Mouse (Mus musculus) lung, embryonic 16.5 days (tissue): ENCODE results near the gene Mitf. TPM values are rescaled to one million over a fixed set of nuclear protein-coding genes. Genes with fewer than 3 reads are reported as not detected.

ENCODE experiments used
- ATAC-seq: fragments of 200-750 bp; cut with Nextera tagmentation; 2 replicates; pipeline ENCODE4 v1.8.0; 2017; ENCODE audit warnings: low read depth, mild to moderate bottlenecking, moderate library complexity
- H3K27ac ChIP-seq: fragments of 300-500 bp; sonication (generic); 2 replicates; pipeline ENCODE4 v1.5.1; 2014; ENCODE audit warnings: mild to moderate bottlenecking, control low read depth, low read length
- H3K27me3 ChIP-seq: fragments of 300-500 bp; sonication (generic); 2 replicates; pipeline ENCODE4 v1.6.1; 2014; ENCODE audit warnings: low read depth, low read length, mixed read lengths; ENCODE audit not compliant: control insufficient read depth, insufficient read depth
- H3K36me3 ChIP-seq: fragments of 300-500 bp; sonication (generic); 2 replicates; pipeline ENCODE4 v1.6.1; 2014; ENCODE audit warnings: low read length; ENCODE audit not compliant: control insufficient read depth, insufficient read depth
- H3K4me1 ChIP-seq: fragments of 300-500 bp; sonication (generic); replicated peaks from 2 replicates; pipeline ENCODE4 v1.6.1; 2014; ENCODE audit warnings: low read length, mixed read lengths; ENCODE audit not compliant: control insufficient read depth, insufficient read depth
- H3K4me2 ChIP-seq: fragments of 300-500 bp; sonication (generic); 2 replicates; pipeline ENCODE4 v1.6.1; 2014; ENCODE audit warnings: low read depth, low read length, control low read depth
- H3K4me3 ChIP-seq: fragments of 300-500 bp; sonication (generic); 2 replicates; pipeline ENCODE4 v1.5.1; 2014; ENCODE audit warnings: mild to moderate bottlenecking, low read length, control low read depth
- H3K9ac ChIP-seq: fragments of 300-500 bp; sonication (generic); 2 replicates; pipeline ENCODE4 v1.6.1; 2014; ENCODE audit warnings: low read length, control low read depth
- H3K9me3 ChIP-seq: fragments of 300-500 bp; sonication (generic); 2 replicates; pipeline ENCODE4 v1.6.1; 2016; ENCODE audit warnings: low read length; ENCODE audit not compliant: control insufficient read depth
- WGBS: fragments of 180-500 bp; shearing (Covaris S2); extraction: QIAGEN DNeasy Blood & Tissue Kit; methylation state at CpG from one replicate; pipeline ENCODE4 v1.1.7; 2014; 5-methylcytosine and 5-hydroxymethylcytosine counted together
- polyA plus RNA-seq: library from polyadenylated mRNA; unstranded; fragments of >200 nt; fragmentation: Nextera tagmentation; extraction: Ambion mirVana; gene quantifications from 2 replicates; pipeline ENCODE4 v1.2.1, GENCODE M21; 2015

The Mitf gene
- polyA plus RNA-seq, 1 experiment from 2014 or later, result 2.3 TPM

- no peaks in the 10 kb centered on the region for H3K9me3 ChIP-seq
- H3K36me3 ChIP-seq, result no peaks in the 10 kb centered on the region
Measured at GRCm38 (mm10) chr6:97816806-97817205, 10.0 kb downstream of the Mitf start.

DNA sequence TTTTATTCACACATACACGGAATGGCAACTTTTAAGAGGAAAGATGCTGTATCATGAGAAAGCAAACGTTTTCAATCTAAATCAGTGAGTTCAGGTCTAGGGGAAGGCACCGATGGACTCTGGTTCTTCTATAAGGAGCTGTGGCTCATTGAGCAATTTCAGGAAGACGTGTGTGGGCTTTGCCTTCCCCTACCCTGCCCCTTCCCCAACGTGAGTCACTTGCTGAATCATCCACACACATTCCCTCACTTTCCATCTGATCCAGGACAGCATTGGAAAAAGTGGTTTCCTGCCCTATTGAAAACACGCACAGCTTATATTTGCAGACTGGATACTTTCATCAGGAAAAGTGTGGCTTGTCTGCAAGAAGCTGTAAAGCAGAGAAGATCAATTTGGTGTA lies 11.3 kb downstream of the Mitf start:
- 41% methylated on average over 6 of the region's 6 CpGs for WGBS
- ATAC-seq, result no peak
- H3K9me3 ChIP-seq, result no peaks in the 10 kb centered on the region

More at GRCm38 (mm10) chr6:97816806-97817205, 10.0 kb downstream of the Mitf start:
- Histone ChIP-seq H3K4me1 (0 out of 2 replicates have a peak, but pooled peaks cover 3% of the 10 kb centered on the region), H3K27me3 (no peaks in the 10 kb centered on the region), H3K27ac (no peak overlapping the region), H3K9ac (no peak overlapping the region), H3K4me3 (no peak overlapping the region), H3K4me2 (no peak overlapping the region)
- WGBS, result 50% methylated on average over 1 of the region's 1 CpGs
- no peak; the same call in 1 of the 2 replicates for ATAC-seq

GRCm38 (mm10) chr6:97818948-97819347 lies 12.1 kb downstream of the Mitf start:
- WGBS, result 47% methylated on average over 5 of the region's 5 CpGs
- H3K9ac ChIP-seq, result no peak overlapping the region
- no peak overlapping the region for H3K27ac ChIP-seq
- no peaks in the 10 kb centered on the region for H3K27me3 ChIP-seq
- H3K4me2 ChIP-seq, result no peak overlapping the region
- no peak overlapping the region for H3K4me3 ChIP-seq
- ATAC-seq, result no peak
- no peaks in the 10 kb centered on the region for H3K36me3 ChIP-seq
- 0 out of 2 replicates have a peak, but pooled peaks cover 3% of the 10 kb centered on the region for H3K4me1 ChIP-seq
- H3K9me3 ChIP-seq, result no peaks in the 10 kb centered on the region

More for the DNA sequence above, 11.3 kb downstream of the Mitf start:
- Histone ChIP-seq H3K27ac (no peak overlapping the region), H3K4me2 (no peak overlapping the region), H3K27me3 (no peaks in the 10 kb centered on the region), H3K9ac (no peak overlapping the region), H3K4me1 (0 out of 2 replicates have a peak, but pooled peaks cover 3% of the 10 kb centered on the region), H3K4me3 (no peak overlapping the region), H3K36me3 (no peaks in the 10 kb centered on the region)

DNA sequence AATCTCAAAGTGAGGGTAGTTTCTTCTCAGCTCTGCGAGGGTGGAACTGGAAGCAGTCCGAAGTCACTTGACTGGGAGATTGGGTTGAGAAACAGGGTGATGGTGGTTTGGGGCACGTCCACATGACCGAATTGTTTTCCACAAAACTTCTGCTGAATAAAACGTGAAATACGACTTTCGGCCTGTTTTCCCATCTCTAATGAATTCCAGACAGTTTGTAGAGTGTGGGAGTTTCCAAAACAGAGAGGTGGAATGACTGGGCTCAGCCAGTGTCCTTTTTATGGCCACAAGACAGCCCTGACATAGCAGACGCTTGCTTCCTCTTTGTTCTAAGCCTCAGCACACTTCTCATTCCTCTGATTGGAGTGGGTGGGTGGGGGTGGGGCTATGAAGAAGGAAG lies 13.7 kb downstream of the Mitf start:
- Histone ChIP-seq H3K27me3 (no peaks in the 10 kb centered on the region), H3K4me3 (no peak overlapping the region), H3K27ac (no peak overlapping the region), H3K4me1 (0 out of 2 replicates have a peak, but pooled peaks cover 3% of the 10 kb centered on the region), H3K36me3 (no peaks in the 10 kb centered on the region), H3K9me3 (no peaks in the 10 kb centered on the region), H3K9ac (no peak overlapping the region), H3K4me2 (no peak overlapping the region)
- ATAC-seq, result no peak; the same call in 1 of the 2 replicates
- 80% methylated on average over 8 of the region's 8 CpGs for WGBS

DNA sequence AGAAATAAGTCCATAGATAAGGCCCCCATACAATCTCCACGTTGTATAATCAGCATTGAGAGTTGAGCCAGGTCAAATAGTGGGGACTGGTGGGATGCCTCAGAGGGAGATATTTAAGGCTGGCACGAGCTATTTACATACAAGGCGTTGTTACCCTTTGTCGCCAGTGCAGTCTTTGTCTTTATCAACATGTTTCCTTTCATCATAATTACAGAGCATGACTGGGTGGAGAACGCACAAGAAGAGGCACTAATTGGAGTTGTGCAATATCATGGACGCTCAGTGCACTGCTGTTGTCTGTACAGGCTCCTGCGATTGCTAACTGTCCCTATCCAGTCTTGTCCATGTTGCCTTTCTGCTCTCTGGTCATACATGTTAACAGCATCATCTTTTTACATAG lies 15.0 kb downstream of the Mitf start:
- Histone ChIP-seq H3K4me1 (0 out of 2 replicates have a peak, but pooled peaks cover 2% of the 10 kb centered on the region), H3K4me3 (no peak overlapping the region), H3K9ac (no peak overlapping the region), H3K36me3 (no peaks in the 10 kb centered on the region), H3K4me2 (no peak overlapping the region), H3K9me3 (no peaks in the 10 kb centered on the region), H3K27ac (no peak overlapping the region), H3K27me3 (no peaks in the 10 kb centered on the region)
- WGBS, result 78% methylated on average over 7 of the region's 7 CpGs
- no peak for ATAC-seq

DNA sequence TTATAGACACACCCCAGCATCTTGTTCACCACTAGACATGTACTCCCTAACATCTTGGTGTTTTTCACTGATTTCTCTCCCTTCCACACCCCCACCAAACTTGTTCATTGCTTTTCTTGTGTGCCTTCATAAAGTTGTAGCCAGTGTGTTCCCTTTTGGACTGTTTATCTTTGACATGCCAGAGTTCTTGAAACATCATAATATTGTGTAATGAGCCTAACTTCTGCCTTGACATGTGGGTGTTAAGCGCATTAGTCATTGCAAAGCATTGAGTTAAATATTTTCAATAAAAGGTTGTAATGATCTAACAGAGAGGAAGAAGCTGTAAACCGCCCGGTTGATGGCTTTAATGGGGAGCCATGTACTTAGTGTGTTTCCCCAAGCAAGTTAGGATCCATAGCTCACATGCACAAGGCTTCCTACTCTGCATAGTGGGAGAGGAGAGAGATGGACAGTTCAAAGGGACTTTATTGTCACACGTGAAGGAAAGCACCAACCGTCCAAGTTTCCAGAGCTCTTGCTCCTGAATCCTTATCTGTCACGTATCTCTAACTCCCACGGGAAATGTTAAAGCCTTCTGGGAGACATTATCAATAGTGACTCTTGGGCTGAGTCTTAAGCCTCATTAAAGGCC lies 19.9 kb downstream of the Mitf start:
- ATAC-seq, result no peak

DNA sequence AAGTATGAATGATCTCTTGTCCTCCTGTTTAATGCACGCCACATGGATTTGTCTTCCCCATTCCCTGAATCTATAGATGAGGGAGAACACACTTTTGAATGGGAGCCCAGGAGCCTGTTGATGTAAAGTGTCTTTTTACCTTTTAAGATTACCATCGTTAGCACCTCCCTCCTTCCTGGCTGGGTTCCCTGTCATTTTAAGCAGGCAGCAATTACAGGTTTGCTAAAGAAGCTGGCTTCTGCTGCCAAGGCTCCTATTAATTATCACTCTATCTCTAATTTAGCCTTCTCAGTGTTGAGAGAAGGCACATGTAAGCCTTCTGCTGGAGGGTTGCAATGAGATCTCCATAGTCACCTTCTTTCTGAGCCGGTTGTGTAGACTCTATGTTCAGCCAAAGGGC lies 21.2 kb downstream of the Mitf start:
- Histone ChIP-seq H3K27ac (no peak overlapping the region), H3K4me2 (no peak overlapping the region), H3K27me3 (no peaks in the 10 kb centered on the region), H3K9ac (no peak overlapping the region), H3K36me3 (no peaks in the 10 kb centered on the region), H3K4me3 (no peak overlapping the region), H3K4me1 (0 out of 2 replicates have a peak, but pooled peaks cover 2% of the 10 kb centered on the region), H3K9me3 (no peaks in the 10 kb centered on the region)
- no peak for ATAC-seq
- 68% methylated on average over 3 of the region's 3 CpGs for WGBS

More for the DNA sequence above, 19.9 kb downstream of the Mitf start:
- no peaks in the 10 kb centered on the region for H3K9me3 ChIP-seq
- no peaks in the 10 kb centered on the region for H3K27me3 ChIP-seq
- H3K4me3 ChIP-seq, result no peak overlapping the region
- no peak overlapping the region for H3K9ac ChIP-seq
- no peaks in the 10 kb centered on the region for H3K36me3 ChIP-seq
- H3K4me1 ChIP-seq, result 0 out of 2 replicates have a peak, but pooled peaks cover 2% of the 10 kb centered on the region
- no peak overlapping the region for H3K27ac ChIP-seq
- WGBS, result 74% methylated on average over 7 of the region's 7 CpGs
- H3K4me2 ChIP-seq, result no peak overlapping the region

GRCm38 (mm10) chr6:97828822-97829719 lies 22.2 kb downstream of the Mitf start:
- no peak overlapping the region for H3K27ac ChIP-seq
- no peak for ATAC-seq
- 39% methylated on average over 13 of the region's 13 CpGs for WGBS

GRCm38 (mm10) chr6:97832501-97832900 lies 25.6 kb downstream of the Mitf start:
- Histone ChIP-seq H3K9me3 (no peaks in the 10 kb centered on the region), H3K9ac (no peak overlapping the region), H3K36me3 (no peaks in the 10 kb centered on the region), H3K4me1 (no peaks in the 10 kb centered on the region), H3K4me3 (no peak overlapping the region), H3K27me3 (no peaks in the 10 kb centered on the region), H3K4me2 (no peak overlapping the region), H3K27ac (no peak overlapping the region)
- 92% methylated on average over 4 of the region's 4 CpGs for WGBS
- no peak for ATAC-seq

More at GRCm38 (mm10) chr6:97828822-97829719, 22.2 kb downstream of the Mitf start:
- Histone ChIP-seq H3K36me3 (no peaks in the 10 kb centered on the region), H3K27me3 (no peaks in the 10 kb centered on the region), H3K4me2 (no peak overlapping the region), H3K4me1 (0 out of 2 replicates have a peak, but pooled peaks cover 2% of the 10 kb centered on the region), H3K9me3 (no peaks in the 10 kb centered on the region), H3K9ac (no peak overlapping the region), H3K4me3 (no peak overlapping the region)
